Mouse (Mus musculus) lung, embryonic 14.5 days (tissue): ENCODE data around the gene Minos1. TPM values are rescaled to one million over a fixed set of nuclear protein-coding genes. Genes with fewer than 3 reads are reported as not detected.

ENCODE experiments used
- ATAC-seq: fragments of 200-750 bp; cut with Nextera tagmentation; 2 replicates; pipeline ENCODE4 v1.8.0; 2017; ENCODE audit warnings: mild to moderate bottlenecking, moderate TSS enrichment, moderate library complexity; ENCODE audit not compliant: insufficient read depth
- DNase-seq: peaks from one replicate; pipeline ENCODE4 v3.0.0-alpha.2; 2015
- H3K27ac ChIP-seq: fragments of 300-500 bp; sonication (generic); 2 replicates; pipeline ENCODE4 v1.5.1; 2014; ENCODE audit warnings: low read depth, mild to moderate bottlenecking, moderate library complexity
- H3K27me3 ChIP-seq: fragments of 300-500 bp; sonication (generic); 2 replicates; pipeline ENCODE4 v1.6.1; 2014; ENCODE audit warnings: low read length, control low read depth; ENCODE audit not compliant: insufficient read depth
- H3K36me3 ChIP-seq: fragments of 300-500 bp; sonication (generic); 2 replicates; pipeline ENCODE4 v1.6.1; 2014; ENCODE audit warnings: control low read depth; ENCODE audit not compliant: insufficient read depth
- H3K4me1 ChIP-seq: fragments of 300-500 bp; sonication (generic); 2 replicates; pipeline ENCODE4 v1.6.1; 2014; ENCODE audit warnings: antibody characterized with exemption, control low read depth; ENCODE audit not compliant: insufficient read depth
- H3K4me2 ChIP-seq: fragments of 300-500 bp; sonication (generic); 2 replicates; pipeline ENCODE4 v1.6.1; 2014; ENCODE audit warnings: mild to moderate bottlenecking
- H3K4me3 ChIP-seq: fragments of 300-500 bp; sonication (generic); 2 replicates; pipeline ENCODE4 v1.5.1; 2014; ENCODE audit warnings: low read depth, low read length
- H3K9ac ChIP-seq: fragments of 300-500 bp; sonication (generic); 2 replicates; pipeline ENCODE4 v1.6.1; 2014
- H3K9me3 ChIP-seq: fragments of 300-500 bp; sonication (generic); 2 replicates; pipeline ENCODE4 v1.6.1; 2016; ENCODE audit warnings: low read depth, low read length, control low read depth
- CTCF ChIP-seq: IDR thresholded peaks from 2 replicates; pipeline ENCODE4 v1.5.1; 2016; ENCODE audit warnings: antibody characterized with exemption, low read depth
- WGBS: fragments of 180-500 bp; shearing (Covaris S2); extraction: QIAGEN DNeasy Blood & Tissue Kit; methylation state at CpG from one replicate; pipeline ENCODE4 v1.1.7; 2014; 5-methylcytosine and 5-hydroxymethylcytosine counted together
- polyA plus RNA-seq: library from polyadenylated mRNA; unstranded; fragments of >200 nt; fragmentation: Nextera tagmentation; extraction: Ambion mirVana; gene quantifications from 2 replicates; pipeline ENCODE4 v1.2.1, GENCODE M21; 2014

The Minos1 gene
- polyA plus RNA-seq, 1 experiment from 2014 or later, result 501 TPM

GRCm38 (mm10) chr4:139096201-139096600 lies 34.7 kb downstream of the Minos1 start:
- 34% methylated on average over 5 of the region's 5 CpGs for WGBS
- Histone ChIP-seq H3K27me3 (peaks cover 3% of the 10 kb centered on the region; the same call in 1 of the 2 replicates), H3K4me2 (no peak overlapping the region), H3K36me3 (peaks cover 3% of the 10 kb centered on the region), H3K9ac (no peak overlapping the region), H3K27ac (no peak overlapping the region), H3K4me3 (no peak overlapping the region), H3K9me3 (no peaks in the 10 kb centered on the region; the same call in 1 of the 2 replicates), H3K4me1 (peaks cover 5% of the 10 kb centered on the region; the same call in 1 of the 2 replicates)
- no peak for TF ChIP-seq CTCF
- DNase-seq (peak; percentile 64), ATAC-seq (no peak)

DNA sequence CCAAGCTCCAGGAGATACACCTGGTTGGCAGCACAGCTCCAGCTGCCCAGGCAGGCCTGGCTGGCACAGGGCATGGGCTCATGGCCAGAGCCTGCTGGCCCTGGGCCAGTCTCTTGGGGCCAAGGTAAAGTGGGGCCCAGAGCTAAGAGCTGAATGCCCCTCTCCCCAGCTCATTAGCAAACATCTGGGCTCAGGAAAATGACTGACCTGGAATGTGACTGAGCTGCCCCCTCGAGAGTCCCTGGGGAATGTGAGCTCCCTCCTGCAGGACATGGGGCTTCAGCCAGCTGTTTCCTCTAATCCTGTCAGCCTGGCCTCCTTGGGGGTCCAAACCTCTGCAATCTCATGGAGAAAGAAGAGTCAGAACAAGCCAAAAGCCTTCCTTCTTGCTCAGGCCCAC lies 35.5 kb downstream of the Minos1 start:
- DNase-seq (no peak), ATAC-seq (no peak)
- no peak for TF ChIP-seq CTCF
- Histone ChIP-seq H3K4me2 (no peak overlapping the region), H3K9ac (no peak overlapping the region), H3K36me3 (no peaks in the 10 kb centered on the region), H3K27ac (no peak overlapping the region), H3K9me3 (no peaks in the 10 kb centered on the region; the same call in 1 of the 2 replicates), H3K4me1 (peaks cover 5% of the 10 kb centered on the region; the same call in 1 of the 2 replicates), H3K27me3 (peaks cover 9% of the 10 kb centered on the region; the same call in 1 of the 2 replicates), H3K4me3 (no peak overlapping the region)
- WGBS, result 24% methylated on average over 1 of the region's 1 CpGs

DNA sequence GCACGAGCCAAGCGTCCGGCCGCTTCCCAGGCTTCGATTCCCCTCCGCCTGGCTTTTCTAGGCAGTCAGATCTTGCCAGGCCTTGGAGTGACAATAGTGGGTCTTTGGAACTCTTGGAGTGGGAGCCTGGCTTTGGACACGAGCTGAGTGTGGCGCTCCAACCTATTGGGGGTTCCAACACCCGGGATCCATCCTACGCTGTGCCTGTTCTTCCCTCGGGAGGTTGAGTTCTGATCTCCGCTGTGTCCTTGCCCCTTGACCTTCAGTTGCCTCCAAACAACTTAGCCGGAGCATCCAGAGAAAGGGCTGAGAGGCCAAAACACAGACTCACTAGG lies 37.8 kb downstream of the Minos1 start:
- peak overlapping the region; percentile 81 for H3K9ac ChIP-seq
- DNase-seq (no peak), ATAC-seq (0 out of 2 replicates have a peak, but pooled peaks have one; percentile 19)
- H3K27me3 ChIP-seq, result peaks cover 9% of the 10 kb centered on the region; the same call in 1 of the 2 replicates
- H3K27ac ChIP-seq, result no peak overlapping the region
- TF ChIP-seq CTCF, result no peak
- H3K4me2 ChIP-seq, result peak overlapping the region; percentile 93
- H3K4me1 ChIP-seq, result peaks cover 5% of the 10 kb centered on the region; the same call in 1 of the 2 replicates
- 22% methylated on average over 13 of the region's 13 CpGs for WGBS
- peak overlapping the region; percentile 73 for H3K4me3 ChIP-seq
- H3K36me3 ChIP-seq, result no peaks in the 10 kb centered on the region
- no peaks in the 10 kb centered on the region; the same call in 1 of the 2 replicates for H3K9me3 ChIP-seq

DNA sequence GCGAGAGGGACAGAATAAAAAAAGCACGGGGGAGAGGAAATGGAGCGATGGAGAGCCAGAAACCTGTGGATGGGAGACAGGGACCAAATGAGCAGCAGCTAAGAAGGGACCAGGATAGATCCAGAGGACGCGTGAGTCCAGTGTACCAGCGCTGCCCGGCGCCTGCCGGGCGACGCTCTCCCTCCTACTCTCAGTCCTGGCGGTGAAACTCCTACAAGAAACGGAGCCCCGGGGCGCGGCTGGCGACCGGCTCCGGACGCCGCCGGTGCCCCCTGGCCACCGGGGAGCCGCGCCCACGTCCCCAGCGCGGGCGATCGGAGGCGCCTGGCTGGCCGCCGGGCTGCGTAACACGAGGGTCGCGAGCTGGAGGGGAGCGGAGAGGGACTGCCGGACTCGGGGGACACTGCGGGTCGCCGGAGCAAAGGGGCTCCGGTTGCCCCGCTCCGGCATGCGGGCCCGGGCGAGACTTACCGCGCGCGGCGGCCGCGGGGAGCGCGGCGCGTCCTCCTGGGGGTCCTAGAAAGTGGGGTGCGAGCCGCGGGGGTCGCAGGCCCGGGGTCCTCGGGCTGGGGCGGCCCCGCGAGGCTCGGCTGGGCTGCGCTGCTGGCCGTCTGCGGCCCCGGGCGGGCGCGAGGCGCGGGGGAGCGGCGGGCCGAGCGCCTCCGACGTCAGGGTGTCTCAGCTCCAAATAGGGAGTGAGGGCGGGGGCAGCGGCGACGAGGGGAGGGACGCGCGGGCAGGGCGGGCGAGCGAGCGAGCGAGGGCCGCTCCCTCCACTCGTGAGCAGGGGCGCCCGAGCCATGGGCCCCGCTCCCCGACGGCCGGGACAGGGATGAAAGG lies 38.3 kb downstream of the Minos1 start, which contains the start of gene Nbl1:
Nbl1 (minus strand) TSS at position 638 of the 840 bp plus-strand sequence.
- H3K9me3 ChIP-seq, result no peaks in the 10 kb centered on the region; the same call in 1 of the 2 replicates
- ATAC-seq (peak; percentile 65), DNase-seq (peak; percentile 77)

DNA sequence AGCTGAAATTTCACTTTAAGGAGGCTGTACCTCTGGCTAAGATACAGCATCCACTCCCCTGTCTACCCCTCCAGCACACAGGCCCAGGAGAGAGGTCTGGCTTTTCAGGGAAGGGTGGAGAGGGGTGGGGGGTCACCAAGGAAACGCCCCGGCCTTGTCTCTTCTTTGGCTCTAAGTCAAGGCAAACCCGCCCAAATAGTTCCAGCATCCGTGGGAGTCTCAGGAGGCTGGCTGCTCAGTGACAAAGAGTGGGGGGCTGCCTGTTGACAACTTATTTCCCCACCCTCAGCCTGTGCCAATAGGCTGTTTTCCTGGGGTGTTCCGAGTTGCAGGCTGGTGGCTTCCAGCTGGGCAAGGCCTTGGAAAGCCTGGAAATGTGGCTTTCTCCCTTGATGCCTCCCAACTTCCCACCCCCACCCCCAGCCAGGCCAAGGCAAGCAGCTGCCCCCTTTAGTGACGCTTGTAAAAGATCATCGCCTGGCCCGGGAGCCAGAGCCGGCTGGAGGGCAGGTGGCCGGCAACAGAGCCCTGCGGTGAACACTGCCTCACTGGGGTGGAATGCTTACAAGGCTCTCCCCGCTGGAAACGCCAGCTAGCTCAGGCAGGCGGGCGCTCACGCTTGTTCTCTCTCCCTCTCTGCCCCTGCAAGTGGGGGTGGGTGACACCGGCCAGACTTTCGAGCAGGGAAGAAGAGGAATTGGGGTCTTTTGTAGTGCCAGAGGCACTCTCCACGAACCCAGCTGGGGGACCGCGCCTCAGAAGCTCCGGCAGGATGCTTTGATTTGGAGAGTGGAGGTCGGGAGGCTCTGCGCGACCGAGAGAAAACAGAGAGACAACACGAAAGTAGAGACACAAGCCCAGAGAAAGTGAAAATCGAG lies 39.2 kb downstream of the Minos1 start:
- peak; percentile 59 for DNase-seq
- ATAC-seq, result peak; percentile 42; the same call in 1 of the 2 replicates

More for the DNA sequence above, 38.3 kb downstream of the Minos1 start, which contains the start of gene Nbl1:
- H3K27me3 ChIP-seq, result peaks cover 9% of the 10 kb centered on the region; the same call in 1 of the 2 replicates
- H3K4me3 ChIP-seq, result peak within 1 kb of the TSS; percentile 73
- H3K27ac ChIP-seq, result peak within 1 kb of the TSS; percentile 46; the same call in 1 of the 2 replicates
- under 1% methylated on average over 93 of the region's 105 CpGs for WGBS
- H3K9ac ChIP-seq, result peak within 1 kb of the TSS; percentile 81
- no peak for TF ChIP-seq CTCF
- H3K4me2 ChIP-seq, result peak within 1 kb of the TSS; percentile 93
- H3K4me1 ChIP-seq, result peaks cover 5% of the 10 kb centered on the region; the same call in 1 of the 2 replicates
- no peaks in the 10 kb centered on the region for H3K36me3 ChIP-seq

DNA sequence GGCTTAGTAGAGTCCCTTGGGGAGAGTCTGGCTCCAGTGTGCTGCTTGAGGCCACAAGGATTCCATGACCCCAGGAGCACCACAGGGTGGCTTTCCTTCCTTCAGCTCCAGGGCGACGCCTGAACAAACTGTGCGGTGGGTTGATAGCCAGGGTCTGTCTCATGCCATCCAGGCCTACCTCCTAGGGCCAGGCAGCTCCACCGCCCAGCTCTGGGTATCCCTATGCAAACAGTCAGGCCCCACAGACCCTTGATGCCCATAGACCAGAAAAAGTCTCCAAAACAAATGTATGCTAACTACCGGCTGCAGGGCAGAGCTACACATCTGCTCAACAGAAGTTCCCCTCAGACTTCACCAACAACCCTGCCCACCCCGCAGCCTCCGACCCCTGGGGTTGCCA lies 39.8 kb downstream of the Minos1 start:
- Histone ChIP-seq H3K27ac (peak overlapping the region; percentile 2; the same call in 1 of the 2 replicates), H3K4me1 (peaks cover 5% of the 10 kb centered on the region; the same call in 1 of the 2 replicates), H3K4me3 (peak overlapping the region; percentile 73), H3K9me3 (no peaks in the 10 kb centered on the region; the same call in 1 of the 2 replicates), H3K27me3 (peaks cover 9% of the 10 kb centered on the region; the same call in 1 of the 2 replicates), H3K36me3 (no peaks in the 10 kb centered on the region), H3K9ac (peak overlapping the region; percentile 81; the same call in 1 of the 2 replicates), H3K4me2 (peak overlapping the region; percentile 93)
- TF ChIP-seq CTCF, result no peak
- ATAC-seq, result no peak
- 39% methylated on average over 7 of the region's 7 CpGs for WGBS
- DNase-seq, result no peak

More for the DNA sequence above, 39.2 kb downstream of the Minos1 start:
- Histone ChIP-seq H3K27me3 (peaks cover 9% of the 10 kb centered on the region; the same call in 1 of the 2 replicates), H3K36me3 (no peaks in the 10 kb centered on the region), H3K9me3 (no peaks in the 10 kb centered on the region; the same call in 1 of the 2 replicates), H3K4me2 (peak overlapping the region; percentile 93), H3K9ac (peak overlapping the region; percentile 81), H3K27ac (peak overlapping the region; percentile 2; the same call in 1 of the 2 replicates), H3K4me1 (peaks cover 5% of the 10 kb centered on the region; the same call in 1 of the 2 replicates), H3K4me3 (peak overlapping the region; percentile 73)
- WGBS, result 2% methylated on average over 28 of the region's 28 CpGs
- TF ChIP-seq CTCF, result no peak
